Mouse (Mus musculus): ENCODE measurements at regions not wholly inside any gene's neighbourhood (a gene's known extent, or its start where the extent isn't known, plus 50 kb on each side); places are given as distances from the start of the nearest gene placed in this dataset.

DNA sequence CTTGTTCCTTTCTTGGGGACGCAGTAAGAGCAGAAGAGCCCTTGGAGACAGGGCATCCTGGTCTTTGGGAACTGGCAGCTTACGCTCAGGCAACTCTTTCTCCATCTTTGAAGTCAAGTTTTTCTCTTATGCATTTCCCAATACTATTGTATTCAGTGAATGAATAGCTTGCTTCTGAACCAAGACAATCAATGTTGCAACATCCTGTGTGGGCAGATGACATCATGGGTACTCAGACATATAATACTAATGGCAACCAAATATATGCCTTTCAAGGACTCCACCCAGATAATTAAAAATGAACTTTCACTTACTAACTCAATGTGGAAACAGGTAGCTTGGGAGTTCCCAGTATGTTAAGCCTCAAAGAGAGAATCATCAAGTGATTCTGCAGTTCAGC lies 104.6 kb downstream of the Ngf start:
- Histone ChIP-seq H3K4me1 (ENCODE audit: control insufficient read depth, insufficient read depth, low read length) (no peaks in the 10 kb centered on the region), H3K27me3 (ENCODE audit: control insufficient read depth, insufficient read depth, low read length) (no peaks in the 10 kb centered on the region), H3K27ac (ENCODE audit: low read length) (no peak overlapping the region), H3K4me2 (ENCODE audit: low read depth, low read length) (no peak overlapping the region), H3K9me3 (replicated peaks; ENCODE audit: control insufficient read depth, low read length) (no peaks in the 10 kb centered on the region), H3K36me3 (ENCODE audit: control insufficient read depth, insufficient read depth, low read length) (no peaks in the 10 kb centered on the region), H3K9ac (ENCODE audit: low read length) (no peak overlapping the region), H3K4me3 (replicated peaks; ENCODE audit: low read length) (no peak overlapping the region)
- ATAC-seq (ENCODE audit: insufficient read depth, low FRiP score): no peak
- WGBS: 86% methylated on average over 2 of the region's 2 CpGs

DNA sequence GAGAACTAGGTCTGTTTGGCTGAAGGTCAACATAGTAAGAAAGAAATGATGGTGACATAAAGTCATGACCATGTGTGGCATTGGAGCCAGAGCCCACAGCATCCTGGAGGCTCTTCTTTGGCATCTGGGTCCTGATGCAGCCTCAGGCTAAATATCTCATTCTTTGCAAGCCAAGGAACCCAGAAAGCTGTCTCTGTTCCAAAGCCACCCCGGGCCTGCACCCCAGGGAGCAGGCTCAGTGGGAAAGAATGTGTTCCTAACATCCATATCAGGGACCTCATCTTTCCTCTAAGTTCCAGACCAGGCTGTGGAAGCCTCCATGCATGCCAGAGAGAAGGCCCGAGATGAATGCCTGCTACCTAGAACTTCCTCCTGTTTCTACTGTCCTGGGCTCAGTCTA lies 107.2 kb downstream of the Ngf start:
- H3K9ac ChIP-seq (ENCODE audit: low read length): no peak overlapping the region
- H3K27ac ChIP-seq (ENCODE audit: low read length): no peak overlapping the region
- H3K4me1 ChIP-seq (ENCODE audit: control insufficient read depth, insufficient read depth, low read length): no peaks in the 10 kb centered on the region
- H3K4me3 ChIP-seq (replicated peaks; ENCODE audit: low read length): no peak overlapping the region
- WGBS: 80% methylated on average over 2 of the region's 2 CpGs
- no peaks in the 10 kb centered on the region for H3K27me3 ChIP-seq (ENCODE audit: control insufficient read depth, insufficient read depth, low read length)
- H3K36me3 ChIP-seq (ENCODE audit: control insufficient read depth, insufficient read depth, low read length): no peaks in the 10 kb centered on the region
- H3K9me3 ChIP-seq (replicated peaks; ENCODE audit: control insufficient read depth, low read length): no peaks in the 10 kb centered on the region
- ATAC-seq (ENCODE audit: insufficient read depth, low FRiP score): no peak
- no peak overlapping the region for H3K4me2 ChIP-seq (ENCODE audit: low read depth, low read length)

DNA sequence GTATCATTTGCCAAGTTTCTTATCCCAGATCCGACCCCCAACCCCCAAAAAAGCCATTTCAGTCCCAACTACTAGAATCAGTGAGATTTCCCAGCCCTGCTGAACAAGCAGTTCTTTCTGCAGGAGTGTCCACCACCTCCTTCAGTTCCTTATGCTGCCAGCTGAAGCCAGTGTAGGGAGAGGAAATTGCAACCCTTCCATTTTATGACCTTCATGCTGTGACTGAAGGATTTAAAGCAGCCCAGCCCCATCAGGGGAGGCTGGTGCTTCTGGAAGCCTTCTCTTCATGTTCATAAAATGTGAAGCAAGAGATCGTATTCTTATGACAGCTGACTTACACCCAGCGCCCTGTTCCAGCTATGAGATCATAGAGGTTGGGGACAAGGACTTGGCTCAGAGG lies 112.1 kb downstream of the Ngf start:
- 66% methylated on average over 3 of the region's 3 CpGs for WGBS
- Histone ChIP-seq H3K27me3 (ENCODE audit: control insufficient read depth, insufficient read depth, low read length) (no peaks in the 10 kb centered on the region), H3K4me3 (replicated peaks; ENCODE audit: low read length) (no peak overlapping the region), H3K36me3 (ENCODE audit: control insufficient read depth, insufficient read depth, low read length) (no peaks in the 10 kb centered on the region), H3K27ac (ENCODE audit: low read length) (no peak overlapping the region), H3K9ac (ENCODE audit: low read length) (no peak overlapping the region), H3K9me3 (replicated peaks; ENCODE audit: control insufficient read depth, low read length) (no peaks in the 10 kb centered on the region), H3K4me1 (ENCODE audit: control insufficient read depth, insufficient read depth, low read length) (no peaks in the 10 kb centered on the region), H3K4me2 (ENCODE audit: low read depth, low read length) (no peak overlapping the region)
- ATAC-seq (ENCODE audit: insufficient read depth, low FRiP score): no peak

DNA sequence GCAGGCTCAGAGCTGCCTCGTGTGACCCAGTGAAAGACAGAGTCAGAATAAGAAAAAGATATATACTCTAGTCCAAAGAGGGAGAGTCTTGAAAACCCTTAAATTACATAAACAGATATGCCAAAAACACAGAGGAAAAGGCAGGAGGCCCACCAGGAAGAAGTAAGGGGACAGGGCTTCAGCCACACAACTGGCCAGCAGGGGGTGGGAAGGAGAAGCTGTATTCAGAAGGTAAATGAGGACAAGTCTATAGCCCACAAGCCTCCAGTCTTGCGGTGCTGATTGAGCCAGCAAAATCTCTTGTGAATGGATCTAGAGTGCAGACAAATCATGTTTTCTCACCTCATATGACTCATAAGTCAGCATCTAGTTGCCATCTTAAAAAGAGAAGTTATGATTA lies 115.4 kb downstream of the Ngf start:
- Histone ChIP-seq H3K9me3 (replicated peaks; ENCODE audit: control insufficient read depth, low read length) (no peaks in the 10 kb centered on the region), H3K27ac (ENCODE audit: low read length) (no peak overlapping the region), H3K4me1 (ENCODE audit: control insufficient read depth, insufficient read depth, low read length) (no peaks in the 10 kb centered on the region), H3K27me3 (ENCODE audit: control insufficient read depth, insufficient read depth, low read length) (no peaks in the 10 kb centered on the region), H3K36me3 (ENCODE audit: control insufficient read depth, insufficient read depth, low read length) (no peaks in the 10 kb centered on the region), H3K9ac (ENCODE audit: low read length) (no peak overlapping the region), H3K4me3 (replicated peaks; ENCODE audit: low read length) (no peak overlapping the region), H3K4me2 (ENCODE audit: low read depth, low read length) (no peak overlapping the region)
- WGBS: 69% methylated on average over 2 of the region's 2 CpGs
- ATAC-seq (ENCODE audit: insufficient read depth, low FRiP score): no peak

DNA sequence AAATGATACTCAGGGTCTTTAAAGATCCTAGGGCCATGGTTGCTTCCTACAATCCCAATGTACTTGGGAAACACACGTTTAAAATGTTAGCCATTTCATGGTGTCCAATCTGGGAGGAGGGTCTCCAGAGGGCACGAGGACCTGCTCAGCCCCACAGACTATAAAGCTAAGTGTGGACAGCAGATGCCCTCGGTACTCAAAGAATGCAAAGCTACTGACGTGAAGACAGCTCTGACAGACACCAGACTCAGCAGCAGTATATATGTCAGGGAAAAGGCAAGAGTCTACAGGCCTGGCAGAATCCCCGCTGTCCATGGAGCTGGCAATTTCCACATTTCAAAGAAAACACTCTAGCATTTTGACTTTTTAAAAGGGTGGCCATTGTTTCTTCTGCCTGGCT lies 116.5 kb downstream of the Ngf start:
- Histone ChIP-seq H3K27me3 (ENCODE audit: control insufficient read depth, insufficient read depth, low read length) (no peaks in the 10 kb centered on the region), H3K9me3 (replicated peaks; ENCODE audit: control insufficient read depth, low read length) (no peaks in the 10 kb centered on the region), H3K36me3 (ENCODE audit: control insufficient read depth, insufficient read depth, low read length) (no peaks in the 10 kb centered on the region), H3K4me1 (ENCODE audit: control insufficient read depth, insufficient read depth, low read length) (no peaks in the 10 kb centered on the region), H3K9ac (ENCODE audit: low read length) (no peak overlapping the region), H3K4me3 (replicated peaks; ENCODE audit: low read length) (no peak overlapping the region), H3K4me2 (ENCODE audit: low read depth, low read length) (no peak overlapping the region), H3K27ac (ENCODE audit: low read length) (no peak overlapping the region)
- 51% methylated on average over 5 of the region's 5 CpGs for WGBS
- no peak for ATAC-seq (ENCODE audit: insufficient read depth, low FRiP score)

DNA sequence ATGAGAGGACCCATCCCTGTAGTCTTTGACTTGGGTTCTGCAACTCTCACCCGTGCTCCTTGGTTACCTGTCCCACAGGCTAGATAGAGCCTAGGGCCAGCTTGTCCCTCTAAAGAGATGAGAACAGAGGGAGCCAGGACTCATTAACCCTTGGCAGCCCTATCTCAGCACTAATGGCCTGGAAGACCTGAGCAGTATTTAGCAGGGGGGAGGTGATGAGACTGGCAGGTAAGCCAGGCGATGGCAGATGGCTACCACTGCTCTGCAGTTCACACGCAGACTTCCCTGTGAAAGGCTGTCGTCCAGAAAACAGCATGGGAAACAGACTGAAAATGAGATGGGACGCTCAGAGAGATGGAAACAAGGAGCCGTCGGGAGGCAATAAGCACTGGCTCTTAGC lies 122.3 kb downstream of the Ngf start:
- 75% methylated on average over 7 of the region's 7 CpGs for WGBS
- no peak overlapping the region for H3K4me2 ChIP-seq (ENCODE audit: low read depth, low read length)
- H3K9ac ChIP-seq (ENCODE audit: low read length): no peak overlapping the region
- H3K4me3 ChIP-seq (replicated peaks; ENCODE audit: low read length): no peak overlapping the region
- no peak overlapping the region for H3K27ac ChIP-seq (ENCODE audit: low read length)
- no peak for ATAC-seq (ENCODE audit: insufficient read depth, low FRiP score)
- no peaks in the 10 kb centered on the region for H3K4me1 ChIP-seq (ENCODE audit: control insufficient read depth, insufficient read depth, low read length)
- no peaks in the 10 kb centered on the region for H3K36me3 ChIP-seq (ENCODE audit: control insufficient read depth, insufficient read depth, low read length)
- H3K27me3 ChIP-seq (ENCODE audit: control insufficient read depth, insufficient read depth, low read length): no peaks in the 10 kb centered on the region
- no peaks in the 10 kb centered on the region for H3K9me3 ChIP-seq (replicated peaks; ENCODE audit: control insufficient read depth, low read length)

DNA sequence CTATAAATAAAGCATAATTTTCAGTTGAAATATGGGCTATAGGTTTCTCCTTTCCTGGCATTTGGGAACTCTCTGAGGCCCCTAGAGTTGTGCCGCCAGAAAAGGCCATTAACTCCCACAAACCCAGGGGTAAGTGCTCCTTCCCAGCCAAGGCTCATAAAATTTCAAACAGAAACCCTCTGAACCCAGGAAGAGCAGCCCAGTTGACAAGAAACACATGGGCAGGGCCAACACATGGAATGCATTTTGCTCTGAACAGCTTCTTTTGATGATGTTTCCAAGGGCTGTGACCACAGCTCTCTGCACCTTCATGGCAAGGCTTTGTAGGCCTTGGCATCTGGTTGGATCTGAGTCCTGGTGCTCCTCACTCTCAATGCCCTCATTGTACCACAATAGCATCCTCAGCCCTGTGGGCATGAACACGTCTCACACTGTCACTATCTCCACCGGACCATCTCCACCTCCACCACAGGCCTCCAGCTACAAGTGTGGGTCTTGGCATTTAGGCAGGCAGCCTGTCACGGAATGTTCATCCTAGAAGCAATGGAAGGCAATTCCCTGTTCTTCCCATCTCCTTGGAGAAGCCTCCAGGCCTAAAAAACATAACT lies 127.3 kb downstream of the Ngf start:
- H3K4me3 ChIP-seq (replicated peaks; ENCODE audit: low read length): no peak overlapping the region
- ATAC-seq (ENCODE audit: insufficient read depth, low FRiP score): no peak
- H3K4me2 ChIP-seq (ENCODE audit: low read depth, low read length): no peak overlapping the region
- H3K36me3 ChIP-seq (ENCODE audit: control insufficient read depth, insufficient read depth, low read length): no peaks in the 10 kb centered on the region
- H3K9me3 ChIP-seq (replicated peaks; ENCODE audit: control insufficient read depth, low read length): no peaks in the 10 kb centered on the region
- 83% methylated on average over 4 of the region's 4 CpGs for WGBS
- H3K27me3 ChIP-seq (ENCODE audit: control insufficient read depth, insufficient read depth, low read length): no peaks in the 10 kb centered on the region
- H3K4me1 ChIP-seq (ENCODE audit: control insufficient read depth, insufficient read depth, low read length): no peaks in the 10 kb centered on the region
- no peak overlapping the region for H3K27ac ChIP-seq (ENCODE audit: low read length)
- H3K9ac ChIP-seq (ENCODE audit: low read length): no peak overlapping the region

DNA sequence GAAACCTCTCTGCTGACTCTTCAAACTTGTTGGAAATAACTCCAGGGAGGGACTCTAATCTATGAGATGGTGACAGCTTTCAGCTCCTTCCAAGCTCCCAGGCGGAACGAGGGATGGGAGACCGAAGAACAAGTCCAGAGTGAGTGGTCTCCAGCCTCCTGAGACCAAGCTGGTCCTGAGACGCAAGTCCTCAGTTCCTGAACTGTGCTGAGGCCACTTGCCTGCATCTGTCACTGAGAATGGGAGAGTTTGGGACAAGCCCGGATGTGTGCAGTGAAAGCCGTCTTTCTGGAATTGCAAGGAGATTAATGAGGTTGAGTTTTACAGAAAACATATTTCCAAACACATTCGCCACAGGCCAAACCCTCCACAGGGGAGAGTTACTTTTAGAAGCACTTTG lies 129.3 kb downstream of the Ngf start:
- no peak overlapping the region for H3K9ac ChIP-seq (ENCODE audit: low read length)
- ATAC-seq (ENCODE audit: insufficient read depth, low FRiP score): no peak
- H3K4me3 ChIP-seq (replicated peaks; ENCODE audit: low read length): no peak overlapping the region
- no peaks in the 10 kb centered on the region for H3K4me1 ChIP-seq (ENCODE audit: control insufficient read depth, insufficient read depth, low read length)
- no peak overlapping the region for H3K4me2 ChIP-seq (ENCODE audit: low read depth, low read length)
- no peaks in the 10 kb centered on the region for H3K9me3 ChIP-seq (replicated peaks; ENCODE audit: control insufficient read depth, low read length)
- 63% methylated on average over 7 of the region's 7 CpGs for WGBS
- H3K27ac ChIP-seq (ENCODE audit: low read length): peak overlapping the region; percentile 56
- no peaks in the 10 kb centered on the region for H3K27me3 ChIP-seq (ENCODE audit: control insufficient read depth, insufficient read depth, low read length)
- H3K36me3 ChIP-seq (ENCODE audit: control insufficient read depth, insufficient read depth, low read length): no peaks in the 10 kb centered on the region

DNA sequence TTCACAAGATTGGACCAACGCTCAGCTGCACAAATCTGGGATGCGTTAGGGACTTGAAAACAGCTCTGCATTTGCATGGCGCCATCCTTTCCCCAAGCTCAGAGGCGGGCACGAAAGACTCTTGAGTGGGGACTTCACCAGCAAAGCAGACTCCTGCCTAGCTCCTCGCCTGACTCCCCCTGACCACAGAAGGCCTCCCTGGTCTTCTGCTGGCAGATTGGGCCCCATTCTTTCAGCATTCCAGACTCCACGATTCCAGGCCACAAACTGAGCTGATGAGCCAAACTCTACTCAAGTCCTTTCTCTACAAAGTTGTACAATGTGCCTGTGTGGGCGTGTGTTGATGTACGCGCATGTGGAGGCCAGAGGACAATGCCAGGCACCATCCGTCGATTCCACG lies 131.6 kb upstream of the Tspan2 start:
- WGBS: 88% methylated on average over 13 of the region's 13 CpGs
- Histone ChIP-seq H3K27me3 (ENCODE audit: control insufficient read depth, insufficient read depth, low read length) (no peaks in the 10 kb centered on the region), H3K27ac (ENCODE audit: low read length) (no peak overlapping the region), H3K4me1 (ENCODE audit: control insufficient read depth, insufficient read depth, low read length) (no peaks in the 10 kb centered on the region), H3K36me3 (ENCODE audit: control insufficient read depth, insufficient read depth, low read length) (no peaks in the 10 kb centered on the region), H3K4me3 (replicated peaks; ENCODE audit: low read length) (no peak overlapping the region), H3K9me3 (replicated peaks; ENCODE audit: control insufficient read depth, low read length) (no peaks in the 10 kb centered on the region), H3K4me2 (ENCODE audit: low read depth, low read length) (no peak overlapping the region), H3K9ac (ENCODE audit: low read length) (no peak overlapping the region)
- no peak for ATAC-seq (ENCODE audit: insufficient read depth, low FRiP score)

DNA sequence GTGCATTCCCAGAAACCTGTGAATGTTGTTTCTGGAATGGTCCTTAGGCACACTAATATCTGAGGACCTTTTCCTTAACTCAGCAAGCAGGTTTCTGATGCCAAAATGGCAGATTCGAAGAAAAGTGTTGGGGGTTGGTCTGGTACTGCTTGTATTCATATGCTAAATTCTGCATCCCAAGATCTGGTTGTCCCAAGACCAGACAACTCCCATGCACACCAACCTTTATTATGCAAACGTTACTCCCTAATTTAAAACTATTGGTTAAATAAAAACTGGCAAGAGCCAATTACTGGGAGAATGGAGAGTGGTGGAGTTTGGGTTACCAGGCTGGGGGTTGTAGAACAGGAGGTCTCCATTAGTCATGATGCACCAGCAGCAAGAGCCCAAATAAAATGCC lies 129.0 kb upstream of the Tspan2 start:
- H3K4me3 ChIP-seq (replicated peaks; ENCODE audit: low read length): no peak overlapping the region
- no peak for ATAC-seq (ENCODE audit: insufficient read depth, low FRiP score)
- H3K27me3 ChIP-seq (ENCODE audit: control insufficient read depth, insufficient read depth, low read length): no peaks in the 10 kb centered on the region
- no peaks in the 10 kb centered on the region for H3K36me3 ChIP-seq (ENCODE audit: control insufficient read depth, insufficient read depth, low read length)
- H3K9me3 ChIP-seq (replicated peaks; ENCODE audit: control insufficient read depth, low read length): no peaks in the 10 kb centered on the region
- H3K4me2 ChIP-seq (ENCODE audit: low read depth, low read length): no peak overlapping the region
- H3K4me1 ChIP-seq (ENCODE audit: control insufficient read depth, insufficient read depth, low read length): no peaks in the 10 kb centered on the region
- WGBS: 76% methylated on average over 2 of the region's 2 CpGs
- no peak overlapping the region for H3K27ac ChIP-seq (ENCODE audit: low read length)
- H3K9ac ChIP-seq (ENCODE audit: low read length): no peak overlapping the region
